Mouse (Mus musculus) lung, embryonic 14.5 days (tissue): Measurements from ENCODE around the gene Mier3. TPM values are rescaled to one million over a fixed set of nuclear protein-coding genes. Genes with fewer than 3 reads are reported as not detected.

ENCODE experiments used
- ATAC-seq: fragments of 200-750 bp; cut with Nextera tagmentation; 2 replicates; pipeline ENCODE4 v1.8.0; 2017; ENCODE audit warnings: mild to moderate bottlenecking, moderate TSS enrichment, moderate library complexity; ENCODE audit not compliant: insufficient read depth
- DNase-seq: peaks from one replicate; pipeline ENCODE4 v3.0.0-alpha.2; 2015
- H3K27ac ChIP-seq: fragments of 300-500 bp; sonication (generic); 2 replicates; pipeline ENCODE4 v1.5.1; 2014; ENCODE audit warnings: low read depth, mild to moderate bottlenecking, moderate library complexity
- H3K27me3 ChIP-seq: fragments of 300-500 bp; sonication (generic); 2 replicates; pipeline ENCODE4 v1.6.1; 2014; ENCODE audit warnings: low read length, control low read depth; ENCODE audit not compliant: insufficient read depth
- H3K36me3 ChIP-seq: fragments of 300-500 bp; sonication (generic); 2 replicates; pipeline ENCODE4 v1.6.1; 2014; ENCODE audit warnings: control low read depth; ENCODE audit not compliant: insufficient read depth
- H3K4me1 ChIP-seq: fragments of 300-500 bp; sonication (generic); 2 replicates; pipeline ENCODE4 v1.6.1; 2014; ENCODE audit warnings: antibody characterized with exemption, control low read depth; ENCODE audit not compliant: insufficient read depth
- H3K4me2 ChIP-seq: fragments of 300-500 bp; sonication (generic); 2 replicates; pipeline ENCODE4 v1.6.1; 2014; ENCODE audit warnings: mild to moderate bottlenecking
- H3K4me3 ChIP-seq: fragments of 300-500 bp; sonication (generic); 2 replicates; pipeline ENCODE4 v1.5.1; 2014; ENCODE audit warnings: low read depth, low read length
- H3K9ac ChIP-seq: fragments of 300-500 bp; sonication (generic); 2 replicates; pipeline ENCODE4 v1.6.1; 2014
- H3K9me3 ChIP-seq: fragments of 300-500 bp; sonication (generic); 2 replicates; pipeline ENCODE4 v1.6.1; 2016; ENCODE audit warnings: low read depth, low read length, control low read depth
- CTCF ChIP-seq: IDR thresholded peaks from 2 replicates; pipeline ENCODE4 v1.5.1; 2016; ENCODE audit warnings: antibody characterized with exemption, low read depth
- WGBS: fragments of 180-500 bp; shearing (Covaris S2); extraction: QIAGEN DNeasy Blood & Tissue Kit; methylation state at CpG from one replicate; pipeline ENCODE4 v1.1.7; 2014; 5-methylcytosine and 5-hydroxymethylcytosine counted together
- polyA plus RNA-seq: library from polyadenylated mRNA; unstranded; fragments of >200 nt; fragmentation: Nextera tagmentation; extraction: Ambion mirVana; gene quantifications from 2 replicates; pipeline ENCODE4 v1.2.1, GENCODE M21; 2014

Mier3 gene
- polyA plus RNA-seq: 27.1 and 27.8 TPM in 2 replicates

GRCm38 (mm10) chr13:111680679-111681078 is at the start of gene Mier3:
Gene Mier3 (plus strand): TSS chr13:111680979.
- no peak for ATAC-seq
- no peaks in the 10 kb centered on the region for H3K27me3 ChIP-seq
- no peak for DNase-seq
- H3K36me3 ChIP-seq: no peaks in the 10 kb centered on the region
- TF ChIP-seq CTCF: no peak
- no peak within 1 kb of the TSS for H3K27ac ChIP-seq
- H3K9ac ChIP-seq: no peak within 1 kb of the TSS
- WGBS: 79% methylated on average over 4 of the region's 4 CpGs
- H3K4me2 ChIP-seq: no peak within 1 kb of the TSS
- no peaks in the 10 kb centered on the region for H3K9me3 ChIP-seq
- no peaks in the 10 kb centered on the region for H3K4me1 ChIP-seq
- no peak within 1 kb of the TSS for H3K4me3 ChIP-seq

- no peak for TF ChIP-seq CTCF
- no peaks in the 10 kb centered on the region for H3K36me3 ChIP-seq
- no peak for ATAC-seq
- H3K27ac ChIP-seq: no peak overlapping the region
- H3K4me2 ChIP-seq: no peak overlapping the region
- no peak for DNase-seq
- no peak overlapping the region for H3K4me3 ChIP-seq
- H3K27me3 ChIP-seq: no peaks in the 10 kb centered on the region
- WGBS: 70% methylated on average over 16 of the region's 16 CpGs
- 0 out of 2 replicates have a peak, but pooled peaks cover 4% of the 10 kb centered on the region for H3K9me3 ChIP-seq
- no peaks in the 10 kb centered on the region for H3K4me1 ChIP-seq
- no peak overlapping the region for H3K9ac ChIP-seq
Observed at GRCm38 (mm10) chr13:111634163-111635160, 46.3 kb upstream of the Mier3 start.

GRCm38 (mm10) chr13:111640319-111640718 is 40.5 kb upstream of the Mier3 start:
- no peak overlapping the region for H3K4me3 ChIP-seq
- 80% methylated on average over 6 of the region's 6 CpGs for WGBS
- no peak for DNase-seq
- TF ChIP-seq CTCF: no peak
- H3K27me3 ChIP-seq: no peaks in the 10 kb centered on the region
- H3K4me1 ChIP-seq: no peaks in the 10 kb centered on the region
- no peaks in the 10 kb centered on the region for H3K36me3 ChIP-seq
- no peak overlapping the region for H3K9ac ChIP-seq
- 0 out of 2 replicates have a peak, but pooled peaks cover 4% of the 10 kb centered on the region for H3K9me3 ChIP-seq
- no peak for ATAC-seq
- no peak overlapping the region for H3K27ac ChIP-seq
- H3K4me2 ChIP-seq: no peak overlapping the region

GRCm38 (mm10) chr13:111643636-111644035 is 37.1 kb upstream of the Mier3 start:
- no peak overlapping the region for H3K9ac ChIP-seq
- no peak overlapping the region for H3K4me2 ChIP-seq
- WGBS: 58% methylated on average over 2 of the region's 2 CpGs
- H3K36me3 ChIP-seq: no peaks in the 10 kb centered on the region
- no peak overlapping the region for H3K27ac ChIP-seq
- no peak overlapping the region for H3K4me3 ChIP-seq
- no peak for TF ChIP-seq CTCF
- no peaks in the 10 kb centered on the region for H3K9me3 ChIP-seq
- H3K4me1 ChIP-seq: no peaks in the 10 kb centered on the region
- DNase-seq (no peak), ATAC-seq (no peak)
- H3K27me3 ChIP-seq: no peaks in the 10 kb centered on the region

GRCm38 (mm10) chr13:111646204-111646603 is 34.6 kb upstream of the Mier3 start:
- Histone ChIP-seq H3K4me3 (no peak overlapping the region), H3K4me1 (no peaks in the 10 kb centered on the region), H3K9me3 (no peaks in the 10 kb centered on the region), H3K36me3 (no peaks in the 10 kb centered on the region), H3K4me2 (no peak overlapping the region), H3K9ac (no peak overlapping the region), H3K27me3 (no peaks in the 10 kb centered on the region), H3K27ac (no peak overlapping the region)
- ATAC-seq (no peak), DNase-seq (no peak)
- 69% methylated on average over 9 of the region's 9 CpGs for WGBS
- TF ChIP-seq CTCF: no peak

GRCm38 (mm10) chr13:111647279-111647678 is 33.5 kb upstream of the Mier3 start:
- H3K4me2 ChIP-seq: no peak overlapping the region
- H3K36me3 ChIP-seq: no peaks in the 10 kb centered on the region
- no peaks in the 10 kb centered on the region for H3K4me1 ChIP-seq
- H3K27ac ChIP-seq: no peak overlapping the region
- TF ChIP-seq CTCF: no peak
- no peak overlapping the region for H3K9ac ChIP-seq
- H3K4me3 ChIP-seq: no peak overlapping the region
- ATAC-seq (no peak), DNase-seq (no peak)
- WGBS: 86% methylated on average over 4 of the region's 4 CpGs
- H3K9me3 ChIP-seq: no peaks in the 10 kb centered on the region
- no peaks in the 10 kb centered on the region for H3K27me3 ChIP-seq

- H3K27me3 ChIP-seq: no peaks in the 10 kb centered on the region
- H3K9ac ChIP-seq: no peak overlapping the region
- ATAC-seq: no peak
- H3K9me3 ChIP-seq: no peaks in the 10 kb centered on the region
- H3K27ac ChIP-seq: no peak overlapping the region
- DNase-seq: no peak
- no peak overlapping the region for H3K4me3 ChIP-seq
- 77% methylated on average over 6 of the region's 6 CpGs for WGBS
- H3K4me2 ChIP-seq: no peak overlapping the region
- H3K4me1 ChIP-seq: no peaks in the 10 kb centered on the region
- H3K36me3 ChIP-seq: no peaks in the 10 kb centered on the region
- TF ChIP-seq CTCF: no peak
Observed at GRCm38 (mm10) chr13:111651020-111651419, 29.8 kb upstream of the Mier3 start.
